Mouse (Mus musculus) lung, postnatal 14 days (tissue): ENCODE results near the gene Rhbdd1.

Experiments used
- DNase-seq: peaks from one replicate; pipeline ENCODE4 v3.0.0; 2021

The Rhbdd1 gene

DNA sequence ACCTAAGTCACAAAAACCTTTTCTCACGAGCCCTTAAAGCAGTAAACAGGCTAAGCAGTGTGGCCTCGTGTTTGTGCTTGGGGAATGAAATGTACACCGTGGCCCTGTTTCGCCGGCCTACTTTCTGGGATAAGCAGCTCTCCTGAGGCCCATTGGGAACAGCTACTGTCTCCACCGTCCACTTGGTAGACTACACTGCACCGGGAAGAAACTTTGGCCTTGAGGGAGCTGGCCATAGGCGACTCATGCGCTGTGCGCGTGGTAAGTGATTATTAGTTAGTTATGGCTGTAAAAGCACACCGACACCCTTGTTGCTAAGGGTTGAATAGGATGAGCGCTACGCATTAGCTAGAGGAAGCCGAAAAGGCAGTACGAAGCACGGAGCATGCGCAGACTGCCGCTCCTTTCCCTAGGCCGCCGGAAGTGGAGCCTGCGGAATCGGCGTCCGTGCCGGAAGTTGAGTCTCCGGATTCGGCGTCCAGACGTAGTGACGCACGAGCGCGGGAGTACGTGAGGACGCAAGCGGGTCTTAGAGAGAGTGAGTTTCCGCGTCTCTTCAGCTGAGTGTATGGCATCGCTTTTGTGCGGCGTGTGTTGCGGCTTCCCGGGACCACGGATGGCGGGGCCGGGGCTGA lies at the start of gene Rhbdd1:
Gene Rhbdd1, plus strand, starts transcription at position 342 of the 635 bp plus-strand sequence.
- peak; percentile 98 for DNase-seq

DNA sequence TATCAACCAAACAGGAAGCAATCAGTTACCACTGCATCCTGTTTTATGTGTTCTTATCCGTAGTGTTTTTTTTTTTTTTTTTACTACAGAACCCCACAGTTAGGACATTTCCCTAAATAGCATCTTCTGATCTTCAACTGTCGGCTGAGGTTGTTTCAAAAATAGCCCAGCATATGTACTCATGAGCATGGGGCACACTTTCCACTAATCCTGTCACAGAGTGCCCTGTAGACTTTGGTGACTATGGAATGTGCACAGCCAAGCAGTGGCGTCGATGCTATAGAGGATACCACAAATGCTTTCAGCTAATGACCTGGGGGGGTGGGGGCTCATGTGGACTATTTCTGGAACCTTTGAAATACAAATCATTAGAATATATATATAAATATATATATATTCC lies 48.7 kb upstream of the Rhbdd1 start:
- no peak for DNase-seq

DNA sequence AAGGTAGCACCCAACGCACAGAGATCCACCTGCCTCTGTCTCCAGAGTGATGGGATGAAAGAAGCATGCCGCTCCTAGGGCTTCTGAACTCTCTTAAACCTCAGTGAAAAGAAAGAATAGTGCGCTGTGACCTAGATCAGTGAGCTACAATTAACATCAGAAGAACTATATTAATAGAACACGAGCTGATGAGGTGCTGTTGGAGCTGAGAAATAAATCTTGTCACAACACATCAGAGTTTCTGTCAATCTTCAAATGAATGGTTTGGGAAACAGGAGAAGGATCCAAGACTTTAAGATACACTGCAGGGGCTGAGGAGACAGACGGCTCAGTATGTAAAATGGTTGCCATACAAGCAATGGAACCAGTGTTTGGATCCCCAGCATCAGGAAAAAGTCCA lies 44.0 kb upstream of the Rhbdd1 start:
- DNase-seq, result no peak

DNA sequence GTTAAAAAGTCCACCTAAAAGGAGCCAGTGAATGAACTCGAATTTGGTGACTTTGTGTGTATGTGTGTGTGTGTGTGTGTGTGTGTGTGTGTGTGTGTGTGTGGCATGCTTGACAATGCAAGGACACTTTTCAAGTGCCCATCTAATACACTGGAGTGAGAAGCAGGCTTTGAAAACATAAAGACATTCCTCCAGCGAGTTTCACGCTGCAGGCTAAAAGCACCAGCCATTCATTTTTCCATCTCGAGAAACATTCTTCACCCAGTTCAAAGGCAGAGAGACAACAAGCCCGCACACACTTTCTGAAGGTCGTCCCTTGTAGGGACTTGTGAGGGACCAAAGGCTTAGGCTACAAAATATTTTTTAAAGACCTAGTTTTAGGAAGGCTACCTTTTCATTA lies 42.7 kb upstream of the Rhbdd1 start:
- no peak for DNase-seq

DNA sequence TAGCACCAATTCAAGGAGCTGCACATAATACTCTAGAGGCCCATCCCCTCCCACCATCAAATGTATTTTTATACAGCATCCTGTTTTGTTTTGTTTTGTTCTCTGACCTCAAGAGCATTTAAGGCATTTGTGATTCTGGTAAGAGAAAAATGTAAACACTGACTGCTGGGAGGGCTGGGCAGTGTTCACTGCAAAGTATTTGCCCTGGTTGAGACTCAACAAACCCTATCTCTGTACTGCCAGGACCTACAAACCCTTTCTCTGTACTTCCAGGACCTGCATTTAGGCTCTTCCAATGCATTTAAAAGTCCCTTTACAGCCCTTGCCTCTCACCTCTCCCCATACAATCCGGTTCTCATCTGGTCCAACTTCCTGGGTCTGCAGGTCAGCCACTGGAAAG lies 41.9 kb upstream of the Rhbdd1 start:
- DNase-seq, result no peak

DNA sequence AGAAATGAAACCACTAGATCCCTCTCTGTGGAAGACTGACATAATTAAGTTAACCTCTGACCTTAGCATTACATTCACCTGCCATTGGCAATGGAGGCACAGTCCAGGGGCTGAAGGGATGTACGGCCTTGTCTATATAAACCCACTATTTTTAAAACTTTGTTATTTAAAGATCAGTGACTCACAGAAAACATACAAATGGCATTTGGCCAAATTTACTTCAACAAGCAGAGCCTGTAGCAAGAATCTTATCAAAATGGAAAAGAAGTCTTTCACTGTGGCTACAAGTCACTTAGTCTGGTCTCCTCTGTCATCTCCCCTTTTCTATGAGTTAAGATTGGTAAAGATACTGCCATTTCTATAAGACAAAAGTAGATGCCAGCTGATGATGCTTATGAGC lies 36.5 kb upstream of the Rhbdd1 start:
- DNase-seq, result no peak

DNA sequence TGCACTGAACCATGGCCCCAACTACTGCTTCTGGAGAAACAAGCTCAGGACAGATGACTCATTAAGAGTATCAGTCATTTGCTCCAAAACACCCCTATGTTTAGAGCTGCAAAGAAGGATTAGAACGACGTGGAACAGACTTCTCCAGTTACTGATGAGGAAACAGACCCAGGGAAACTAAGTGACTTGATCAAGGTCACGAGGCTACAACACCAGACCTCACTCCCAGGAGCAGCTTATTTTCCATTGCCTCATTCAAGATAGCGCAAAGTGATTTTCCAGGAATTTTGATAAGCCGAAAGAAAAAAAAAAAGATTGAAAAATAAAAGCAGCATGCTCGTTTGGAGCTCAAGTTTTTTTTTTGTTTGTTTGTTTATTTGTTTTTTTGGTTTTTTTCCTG lies 34.4 kb upstream of the Rhbdd1 start:
- DNase-seq, result no peak

DNA sequence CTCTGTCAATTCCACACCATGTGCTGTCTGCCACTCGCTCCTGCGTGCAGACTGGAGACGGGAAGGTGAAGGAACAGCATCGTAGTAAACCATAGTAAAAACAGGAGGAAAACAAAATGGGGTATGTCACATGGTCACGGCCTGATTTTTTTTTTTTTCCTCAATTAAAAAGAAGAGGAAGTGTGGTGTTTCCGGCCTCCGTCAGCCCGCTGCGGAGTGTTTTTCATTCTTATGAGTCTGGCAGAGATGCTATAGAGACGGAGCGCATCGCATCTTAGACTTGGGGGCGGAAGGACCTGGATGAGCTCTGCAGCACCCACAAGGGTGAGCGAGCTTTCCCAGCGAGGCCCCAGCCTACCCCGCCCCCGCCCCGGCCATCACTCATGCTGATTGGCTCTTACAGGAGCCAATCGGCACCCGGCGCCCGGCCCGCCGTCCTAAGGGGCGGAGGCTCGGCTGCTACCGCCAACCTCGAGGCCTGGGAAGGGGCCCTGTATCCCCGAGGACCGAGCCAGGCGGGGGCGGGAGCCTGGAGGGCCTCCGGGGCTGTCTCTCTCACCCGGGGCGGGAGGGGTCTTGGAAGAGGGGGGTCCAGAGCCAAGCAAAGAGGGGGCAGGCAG lies 33.1 kb upstream of the Rhbdd1 start:
- DNase-seq, result peak; percentile 84

DNA sequence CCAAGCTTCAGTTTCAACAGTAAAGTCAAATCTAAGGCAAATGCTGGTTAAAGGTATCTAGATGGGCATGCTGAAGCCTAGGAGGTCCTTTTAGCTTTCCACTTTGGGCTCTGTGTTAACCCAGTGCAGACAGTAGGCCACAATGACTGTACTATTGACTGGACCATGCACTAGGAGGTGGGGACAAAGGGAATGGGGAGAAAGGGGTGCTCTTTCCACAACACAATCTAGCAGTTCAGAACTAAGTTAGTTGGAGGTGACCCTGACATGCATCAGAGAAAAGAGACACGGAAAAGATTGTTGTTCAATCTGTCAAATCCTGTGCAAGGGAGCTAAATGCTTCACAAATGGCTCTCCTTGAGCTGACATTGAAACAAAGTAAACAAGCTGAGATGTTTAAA lies 32.4 kb upstream of the Rhbdd1 start:
- peak; percentile 10 for DNase-seq

DNA sequence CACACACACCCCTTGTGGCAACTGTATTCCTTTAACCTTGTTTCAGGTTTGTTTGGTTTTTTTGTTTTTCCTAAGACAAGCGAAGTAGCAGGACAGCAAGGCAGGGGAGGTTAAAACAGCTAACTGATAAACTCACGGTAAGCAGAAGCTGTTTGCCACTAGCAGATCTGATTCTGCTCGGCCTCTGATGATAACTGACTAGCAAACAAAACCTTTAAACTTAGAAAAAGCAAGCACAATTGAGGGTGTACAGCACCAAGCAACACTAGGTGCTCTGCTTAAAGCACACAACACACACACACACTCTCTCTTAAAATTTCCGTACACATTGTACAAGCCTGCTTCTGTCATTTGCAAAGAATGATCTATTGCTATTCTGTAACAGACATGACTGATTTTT lies 31.8 kb upstream of the Rhbdd1 start:
- no peak for DNase-seq

DNA sequence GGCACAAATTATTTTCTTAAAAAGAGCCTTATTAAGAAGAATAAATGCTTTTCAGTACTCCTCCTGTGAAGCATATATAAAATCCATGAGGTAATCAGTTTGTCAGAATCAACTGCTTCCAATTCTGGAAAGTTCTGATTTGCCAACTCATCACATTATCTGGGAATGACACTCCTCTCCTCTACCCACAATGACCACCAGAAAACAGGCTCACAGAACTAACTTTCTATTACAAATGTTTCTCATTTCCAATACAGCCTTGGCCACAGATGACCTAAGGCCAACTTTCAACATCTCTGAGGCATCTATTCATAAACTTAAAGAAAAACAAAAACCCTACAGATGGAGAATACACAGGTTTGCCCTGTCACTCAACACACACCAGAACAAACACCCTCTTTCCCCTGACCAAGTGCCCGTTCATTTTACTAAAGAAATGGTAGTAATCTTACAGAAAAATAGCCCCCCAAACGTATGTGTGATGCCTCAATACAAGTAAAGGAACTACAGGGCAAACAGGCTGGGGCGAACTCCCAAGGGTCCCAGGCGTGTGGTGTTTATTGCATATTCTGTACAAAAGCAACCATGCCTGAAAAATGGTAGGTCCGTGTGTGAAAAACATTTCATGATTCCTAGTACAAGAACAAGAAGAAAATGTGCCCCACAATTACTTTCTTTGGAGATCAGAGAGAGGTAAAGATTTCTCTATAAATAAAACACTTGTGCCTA lies 30.6 kb upstream of the Rhbdd1 start:
- DNase-seq, result no peak

DNA sequence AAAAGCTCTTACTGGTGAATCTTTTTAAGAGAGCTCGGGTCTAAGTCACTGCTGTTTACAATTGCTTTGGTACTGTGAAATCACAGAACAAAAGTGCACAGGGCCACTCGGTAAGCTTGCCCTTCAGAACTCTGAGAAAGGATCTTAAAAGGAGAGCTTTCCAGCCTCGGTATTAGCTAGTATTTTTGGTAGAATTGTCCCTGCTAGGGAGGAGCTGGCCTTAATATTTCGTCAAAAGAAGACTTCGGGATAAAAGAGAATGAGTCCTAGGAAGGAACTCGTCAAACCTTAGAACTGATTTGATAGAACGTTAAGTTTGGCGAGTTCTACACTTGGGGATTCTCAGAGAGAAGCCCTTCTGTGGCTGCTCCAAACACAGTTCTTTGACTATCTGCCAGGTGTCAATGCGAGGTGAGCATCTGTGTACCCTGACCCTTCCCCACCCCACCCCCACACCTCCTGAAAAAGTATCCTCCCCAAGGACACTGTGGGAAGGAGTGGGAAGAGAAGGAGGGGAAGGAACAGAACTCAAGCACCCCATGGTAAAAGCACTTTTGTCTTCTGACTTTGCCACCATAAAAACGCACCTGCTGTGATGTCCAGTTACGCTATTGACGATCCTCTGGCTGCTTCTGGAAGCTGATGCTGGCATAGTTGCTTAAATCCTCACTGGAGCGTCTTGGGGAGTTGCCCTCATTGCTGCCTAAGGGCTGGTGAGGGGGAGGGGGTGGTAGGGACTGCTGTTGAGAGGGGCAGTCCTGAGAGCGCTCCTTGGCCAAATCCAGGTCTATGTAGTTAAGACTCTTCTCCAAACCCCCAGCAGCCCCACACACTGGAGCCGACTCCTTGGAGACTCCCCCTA lies 29.8 kb upstream of the Rhbdd1 start:
- no peak for DNase-seq

DNA sequence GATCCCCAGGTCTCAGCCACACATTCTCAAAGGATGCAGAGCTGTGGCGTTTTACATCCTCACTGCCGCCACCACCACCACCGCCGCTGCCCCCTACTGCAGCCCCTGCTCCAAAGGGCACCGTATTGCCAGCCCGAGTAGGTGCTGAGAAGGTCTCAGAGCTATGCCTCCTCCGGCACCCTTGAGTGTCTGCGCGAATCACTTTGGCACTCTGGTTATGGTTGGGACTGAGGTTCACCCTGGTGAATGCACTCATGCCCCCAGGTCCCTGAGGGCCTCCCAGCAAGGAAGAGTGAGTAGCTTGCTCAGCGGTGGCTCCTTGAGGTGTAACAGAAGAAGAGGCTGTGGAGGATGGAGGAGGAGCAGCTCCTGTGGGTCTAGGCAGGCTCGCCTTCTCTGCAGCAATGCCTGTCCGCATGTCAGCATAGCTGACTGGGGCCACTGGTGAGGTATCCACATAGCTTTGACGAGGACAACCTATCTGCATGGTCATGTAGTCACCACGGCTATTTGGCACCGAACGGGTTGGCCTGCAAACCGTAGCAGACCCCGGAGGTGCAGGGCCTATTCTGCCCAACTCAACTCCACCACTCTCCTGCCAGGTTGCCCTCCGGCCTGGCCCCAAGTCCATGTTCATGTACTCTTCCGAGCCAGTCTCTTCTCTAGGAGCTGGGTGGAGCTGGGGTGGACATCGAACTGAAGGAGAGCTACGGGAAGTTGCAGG lies 29.0 kb upstream of the Rhbdd1 start:
- peak; percentile 13 for DNase-seq

DNA sequence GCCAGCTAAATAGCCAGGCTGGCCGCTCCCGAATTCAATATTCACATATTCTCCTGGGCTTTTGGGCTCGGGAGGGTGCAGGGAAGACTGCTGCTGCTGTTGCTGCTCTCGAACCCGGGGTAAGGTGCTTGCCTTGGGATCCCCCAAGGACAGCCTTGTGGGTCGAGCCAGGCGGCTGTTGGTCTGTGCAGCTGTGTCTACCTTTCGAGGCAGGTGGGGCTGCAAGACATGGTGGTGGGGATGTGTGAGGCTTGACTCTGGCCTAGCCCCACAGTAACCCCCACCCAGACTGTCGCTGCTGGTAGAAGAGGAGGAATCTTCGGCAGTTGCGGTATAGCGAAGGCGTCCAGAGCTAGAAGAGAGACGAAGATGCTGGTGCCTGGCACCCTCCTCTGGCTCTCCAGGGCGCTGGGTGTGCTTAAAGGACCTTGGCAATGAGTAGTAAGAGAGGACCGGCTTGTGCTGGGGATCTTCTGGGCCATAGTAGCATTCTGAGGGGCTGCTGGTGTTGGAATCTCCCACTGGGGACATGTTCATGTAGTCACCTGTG lies 28.4 kb upstream of the Rhbdd1 start:
- DNase-seq, result no peak

DNA sequence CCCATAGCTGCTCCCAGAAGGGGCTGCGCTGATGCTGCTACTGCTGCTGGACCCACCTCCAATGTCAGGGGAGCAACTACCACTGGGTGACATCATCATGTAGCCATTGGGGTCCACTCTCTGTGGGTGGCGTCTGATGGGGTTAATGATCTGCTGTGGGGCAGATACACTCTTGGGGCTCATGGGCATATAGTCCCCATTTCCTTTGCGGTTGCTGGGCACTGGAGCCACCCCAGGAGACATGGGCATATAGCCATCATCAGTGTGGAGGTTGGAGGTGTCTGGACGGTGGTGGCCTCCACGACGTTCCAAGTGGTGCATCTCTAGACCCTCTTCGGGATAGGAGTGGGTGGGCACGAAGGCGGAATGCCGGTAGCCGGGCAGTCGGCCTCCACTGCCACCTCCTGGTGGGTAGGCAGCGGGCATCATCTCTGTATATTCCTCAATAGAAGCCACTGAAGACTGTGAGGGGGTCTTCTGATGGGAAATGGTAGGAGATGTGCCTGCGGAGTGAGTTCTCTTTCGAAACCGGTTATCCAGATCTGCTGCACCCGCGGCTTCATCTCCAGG lies 27.7 kb upstream of the Rhbdd1 start:
- DNase-seq, result peak; percentile 30

DNA sequence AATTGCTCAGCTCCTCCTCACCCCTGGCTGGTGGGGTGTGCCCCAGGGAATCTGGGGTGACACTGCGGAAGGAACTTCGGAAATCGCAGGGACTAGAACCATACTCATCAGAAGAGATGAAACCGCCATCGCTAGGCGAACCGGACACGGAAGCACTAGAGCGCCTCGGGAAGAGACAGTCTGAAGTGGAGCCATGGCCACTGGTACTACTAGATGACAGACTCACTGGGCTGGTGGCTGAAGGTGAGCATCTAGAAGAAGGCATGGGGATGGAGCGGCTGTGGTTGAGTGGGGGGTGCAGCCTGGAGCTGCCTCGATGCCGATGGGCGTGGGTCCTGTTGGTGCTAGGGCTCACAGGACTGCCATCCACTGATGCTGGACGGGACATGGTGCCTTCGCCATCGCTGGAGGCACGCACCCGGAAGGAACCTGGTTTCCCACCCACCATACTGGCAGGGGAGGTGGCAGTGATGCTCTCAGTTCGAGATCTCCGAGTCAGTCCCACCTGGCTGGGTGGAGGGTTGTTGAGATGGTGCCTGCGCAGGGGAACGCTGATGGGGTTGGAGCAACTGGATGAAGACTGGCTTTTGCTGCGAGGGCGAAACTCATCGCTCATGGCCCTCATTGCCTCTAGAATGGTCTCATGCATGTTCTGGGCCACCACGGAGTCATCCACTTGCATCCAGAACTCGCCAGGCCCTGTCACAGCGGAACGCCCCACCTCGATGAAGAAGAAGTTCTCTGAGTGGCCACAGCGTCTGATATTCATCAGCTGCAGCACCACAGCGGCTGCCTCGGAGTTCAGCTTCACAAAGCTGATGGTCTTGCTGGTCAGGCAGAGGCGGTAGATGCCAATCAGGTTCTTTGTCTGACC lies 26.9 kb upstream of the Rhbdd1 start:
- peak; percentile 33 for DNase-seq

DNA sequence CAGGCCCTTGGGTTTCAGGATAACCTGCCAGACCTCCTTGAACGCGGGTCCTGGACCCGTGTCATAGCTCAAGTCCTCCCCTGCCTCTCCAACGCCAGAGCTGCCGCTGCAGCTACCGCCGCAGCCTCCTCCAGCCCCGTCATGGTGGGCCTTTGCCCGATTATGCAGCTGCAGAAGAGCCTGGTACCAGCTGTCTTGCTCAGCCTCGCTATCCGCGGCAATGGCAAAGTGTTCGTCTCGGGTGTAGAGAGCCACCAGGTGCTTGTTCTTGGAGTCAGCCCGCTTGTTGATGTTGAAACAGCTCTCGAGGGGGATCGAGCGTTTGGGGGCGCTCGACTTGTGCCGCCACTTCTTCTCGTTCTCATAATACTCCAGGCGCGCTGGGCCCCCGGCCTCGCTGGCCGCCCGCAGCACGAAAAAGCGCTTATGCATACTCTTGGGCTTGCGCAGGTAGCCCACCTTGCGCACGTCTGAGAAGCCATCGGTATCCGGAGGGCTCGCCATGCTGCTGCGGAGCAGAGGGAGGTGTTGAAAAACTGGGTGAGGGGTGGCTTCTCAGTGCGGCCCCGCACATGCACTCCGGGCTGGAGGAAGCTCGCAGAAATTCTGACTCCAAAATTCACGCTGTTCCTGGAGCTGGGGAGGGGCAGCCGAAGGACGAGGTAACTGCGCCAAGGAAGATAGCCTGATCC lies 26.1 kb upstream of the Rhbdd1 start:
- DNase-seq, result peak; percentile 55

DNA sequence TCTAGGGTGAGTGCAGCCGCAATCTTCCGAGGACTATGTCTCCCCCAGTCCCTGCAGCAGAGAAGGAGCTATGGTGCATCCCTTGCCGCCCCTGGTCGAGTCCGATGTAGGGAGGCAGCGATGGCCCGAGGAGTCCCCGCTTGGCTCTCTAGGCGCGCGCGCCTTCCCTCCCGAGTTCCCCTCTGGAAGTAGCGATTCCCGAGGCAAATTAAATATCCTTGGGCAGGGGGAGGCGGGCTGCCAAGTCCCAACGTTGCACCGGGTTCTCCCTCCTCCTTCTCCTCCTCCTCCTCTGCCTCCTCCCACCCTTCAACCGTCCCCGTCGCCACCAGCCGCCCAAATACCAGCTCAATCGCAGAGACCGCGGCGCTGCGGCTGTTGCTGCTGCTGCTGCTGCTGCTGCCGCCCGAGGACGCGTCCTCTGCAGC lies 25.5 kb upstream of the Rhbdd1 start:
- DNase-seq, result peak; percentile 84

DNA sequence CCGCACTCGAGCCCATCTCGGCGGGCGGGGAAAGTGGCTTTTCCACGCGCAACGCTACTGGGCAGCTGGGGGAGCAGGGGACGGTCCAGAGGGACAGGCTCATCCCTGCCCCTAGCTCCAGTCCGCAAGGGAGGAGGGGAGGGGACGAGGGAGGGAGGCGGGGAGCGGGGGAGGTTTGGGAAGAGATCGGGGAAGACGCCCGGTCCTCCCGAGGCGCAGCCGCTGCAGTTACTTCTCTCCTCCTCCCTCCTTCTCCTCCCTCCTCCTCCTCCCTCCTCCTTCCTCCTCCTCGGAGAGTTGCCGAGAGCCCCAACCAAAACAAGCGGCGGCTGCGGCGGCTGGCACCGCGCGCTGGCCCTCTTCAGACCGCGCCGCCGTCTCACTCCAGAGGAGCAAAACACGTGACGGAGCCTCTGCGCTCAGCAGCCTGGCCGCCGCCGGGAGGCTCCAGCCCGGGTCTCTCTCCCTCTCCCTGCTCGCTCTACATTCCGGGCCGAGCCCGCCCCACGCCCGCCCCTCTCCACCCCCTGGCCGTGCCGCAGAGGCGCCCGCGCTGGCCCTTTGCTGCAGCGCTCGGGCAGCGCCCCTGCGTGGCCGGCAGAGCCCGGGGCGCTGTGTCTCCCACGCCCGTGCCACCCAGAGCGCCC lies 25.0 kb upstream of the Rhbdd1 start, which contains the start of gene Irs1:
Gene Irs1, minus strand, starts transcription at position 266 of the 647 bp plus-strand sequence.
- DNase-seq, result peak; percentile 85
